Mouse (Mus musculus) heart, embryonic 16.5 days (tissue): ENCODE measurements around the gene Mthfd1l. TPM values are rescaled to one million over a fixed set of nuclear protein-coding genes. Genes with fewer than 3 reads are reported as not detected.
"Not testable (repeated sequence)": the region's sequence is repeated elsewhere in the genome, so short reads cannot be mapped to it uniquely, and the experiment has no call there.

Experiments used
- ATAC-seq: fragments of 200-750 bp; cut with Nextera tagmentation; replicated peaks from 2 replicates; pipeline ENCODE4 v1.8.0; 2017; ENCODE audit warnings: moderate number of reproducible peaks; ENCODE audit not compliant: insufficient read depth, low FRiP score; ENCODE audit errors: extremely low read depth
- H3K27ac ChIP-seq: fragments of 300-500 bp; sonication (generic); 2 replicates; pipeline ENCODE4 v1.5.1; 2014; ENCODE audit warnings: mild to moderate bottlenecking, low read length, control low read depth, moderate library complexity
- H3K27me3 ChIP-seq: fragments of 300-500 bp; sonication (generic); 2 replicates; pipeline ENCODE4 v1.6.1; 2014; ENCODE audit warnings: low read length, mixed read lengths; ENCODE audit not compliant: control insufficient read depth, insufficient read depth
- H3K36me3 ChIP-seq: fragments of 300-500 bp; sonication (generic); 2 replicates; pipeline ENCODE4 v1.6.1; 2014; ENCODE audit not compliant: control insufficient read depth, insufficient read depth
- H3K4me1 ChIP-seq: fragments of 300-500 bp; sonication (generic); 2 replicates; pipeline ENCODE4 v1.6.1; 2014; ENCODE audit warnings: low read length, mixed read lengths; ENCODE audit not compliant: control insufficient read depth, insufficient read depth
- H3K4me2 ChIP-seq: fragments of 300-500 bp; sonication (generic); 2 replicates; pipeline ENCODE4 v1.6.1; 2014; ENCODE audit warnings: low read depth, mild to moderate bottlenecking, control low read depth, low read length
- H3K4me3 ChIP-seq: fragments of 300-500 bp; sonication (generic); 2 replicates; pipeline ENCODE4 v1.5.1; 2014; ENCODE audit warnings: mild to moderate bottlenecking, control low read depth, low read length
- H3K9ac ChIP-seq: fragments of 300-500 bp; sonication (generic); 2 replicates; pipeline ENCODE4 v1.6.1; 2014; ENCODE audit warnings: low read length, control low read depth
- H3K9me3 ChIP-seq: fragments of 300-500 bp; sonication (generic); replicated peaks from 2 replicates; pipeline ENCODE4 v1.6.1; 2016; ENCODE audit warnings: low read length; ENCODE audit not compliant: control insufficient read depth
- WGBS: fragments of 180-500 bp; shearing (Covaris S2); extraction: QIAGEN DNeasy Blood & Tissue Kit; methylation state at CpG from one replicate; pipeline ENCODE4 v1.1.7; 2014; 5-methylcytosine and 5-hydroxymethylcytosine counted together
- polyA plus RNA-seq: library from polyadenylated mRNA; unstranded; fragments of >200 nt; fragmentation: Nextera tagmentation; extraction: Ambion mirVana; gene quantifications from 2 replicates; pipeline ENCODE4 v1.2.1, GENCODE M21; 2015

Gene Mthfd1l
- polyA plus RNA-seq, 1 experiment from 2014 or later, result 10.1 TPM

GRCm38 (mm10) chr10:4123280-4123945, 150.5 kb downstream of the Mthfd1l start:
- not testable (repeated sequence) for H3K9ac ChIP-seq, ATAC-seq, H3K9me3 ChIP-seq, H3K27me3 ChIP-seq, H3K4me2 ChIP-seq, H3K36me3 ChIP-seq, H3K4me3 ChIP-seq
- 0 out of 2 replicates have a peak overlapping the region, but pooled peaks have one; percentile 14 for H3K27ac ChIP-seq
- peaks cover 16% of the 10 kb centered on the region for H3K4me1 ChIP-seq
- 58% methylated on average over 7 of the region's 7 CpGs for WGBS

- Histone ChIP-seq H3K9me3 (no peaks in the 10 kb centered on the region), H3K9ac (no peak overlapping the region), H3K27me3 (no peaks in the 10 kb centered on the region), H3K4me3 (no peak overlapping the region), H3K4me2 (no peak overlapping the region), H3K4me1 (peaks cover 16% of the 10 kb centered on the region), H3K36me3 (no peaks in the 10 kb centered on the region), H3K27ac (no peak overlapping the region)
- 78% methylated on average over 1 of the region's 1 CpGs for WGBS
- ATAC-seq, result no peak
Measured at GRCm38 (mm10) chr10:4124148-4124547, 151.2 kb downstream of the Mthfd1l start.

DNA sequence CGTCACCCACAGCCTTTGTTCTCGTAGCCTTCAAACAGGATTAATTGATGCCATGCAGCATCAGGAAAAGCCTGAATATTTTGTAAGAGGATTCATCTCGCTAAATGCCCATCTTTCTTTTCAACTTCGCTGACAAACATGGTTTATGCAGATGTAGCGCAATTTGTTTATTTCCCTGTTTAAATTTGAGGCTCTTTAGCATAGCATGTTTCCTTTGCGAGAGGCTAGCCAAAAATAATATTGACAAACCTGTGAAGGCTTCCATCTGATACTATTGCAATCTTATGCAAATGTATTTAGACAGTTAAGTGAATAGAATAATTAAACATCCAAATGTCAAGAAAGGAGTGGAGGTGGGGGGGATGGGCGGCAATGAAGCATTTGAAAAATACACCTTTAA, 152.3 kb downstream of the Mthfd1l start:
- Histone ChIP-seq H3K4me3 (no peak overlapping the region), H3K9ac (no peak overlapping the region), H3K4me2 (no peak overlapping the region), H3K9me3 (no peaks in the 10 kb centered on the region), H3K4me1 (peaks cover 15% of the 10 kb centered on the region), H3K36me3 (no peaks in the 10 kb centered on the region), H3K27ac (no peak overlapping the region), H3K27me3 (no peaks in the 10 kb centered on the region)
- no peak for ATAC-seq
- WGBS, result 84% methylated on average over 7 of the region's 7 CpGs

DNA sequence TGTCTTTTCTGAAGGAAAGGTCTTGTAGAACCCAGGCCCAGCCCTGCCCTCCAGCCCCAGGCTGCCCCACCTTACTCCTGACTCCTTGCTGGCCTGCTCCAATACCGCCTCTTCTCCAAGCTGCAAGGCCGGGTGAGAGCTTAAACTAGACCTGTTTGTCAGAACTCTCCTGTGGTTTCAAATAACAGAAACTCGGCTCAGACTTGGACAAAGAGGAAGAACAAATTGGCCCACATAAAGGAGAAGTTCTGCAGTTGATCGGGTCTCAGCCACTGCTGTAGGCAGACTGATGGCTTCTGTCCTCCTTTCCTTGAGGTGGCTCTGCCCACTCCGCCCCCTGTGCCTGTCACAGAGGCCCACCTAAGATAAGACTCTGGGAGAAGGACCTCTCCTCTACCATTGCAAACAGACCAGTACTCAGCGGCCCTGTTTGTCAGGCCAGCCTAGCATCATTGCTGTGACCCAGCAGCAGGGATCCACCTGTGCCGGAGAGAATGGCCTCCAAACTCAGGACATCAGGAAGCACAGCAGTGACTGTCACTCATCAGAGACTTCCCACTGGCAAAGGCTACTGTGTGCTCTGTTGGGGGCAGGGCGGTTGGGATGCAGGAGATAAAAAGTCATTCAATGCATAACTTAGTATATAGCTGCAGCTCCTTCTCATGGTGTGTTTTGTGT, 153.6 kb downstream of the Mthfd1l start:
- 52% methylated on average over 8 of the region's 8 CpGs for WGBS
- no peak for ATAC-seq
- Histone ChIP-seq H3K4me1 (peaks cover 9% of the 10 kb centered on the region), H3K4me3 (no peak overlapping the region), H3K27ac (peak overlapping the region; percentile 54; the same call in 1 of the 2 replicates), H3K27me3 (no peaks in the 10 kb centered on the region), H3K4me2 (no peak overlapping the region), H3K36me3 (no peaks in the 10 kb centered on the region), H3K9me3 (no peaks in the 10 kb centered on the region), H3K9ac (no peak overlapping the region)

- peak overlapping the region; percentile 48; the same call in 1 of the 2 replicates for H3K27ac ChIP-seq
- 60% methylated on average over 10 of the region's 10 CpGs for WGBS
- H3K4me3 ChIP-seq, result no peak overlapping the region
- no peaks in the 10 kb centered on the region for H3K9me3 ChIP-seq
- no peak overlapping the region for H3K4me2 ChIP-seq
- 0 out of 2 replicates have a peak, but pooled peaks have one; percentile 34 for ATAC-seq
- H3K4me1 ChIP-seq, result peaks cover 15% of the 10 kb centered on the region
- H3K9ac ChIP-seq, result no peak overlapping the region
- H3K36me3 ChIP-seq, result no peaks in the 10 kb centered on the region
- H3K27me3 ChIP-seq, result no peaks in the 10 kb centered on the region
Measured at GRCm38 (mm10) chr10:4128411-4128810, 155.5 kb downstream of the Mthfd1l start.

DNA sequence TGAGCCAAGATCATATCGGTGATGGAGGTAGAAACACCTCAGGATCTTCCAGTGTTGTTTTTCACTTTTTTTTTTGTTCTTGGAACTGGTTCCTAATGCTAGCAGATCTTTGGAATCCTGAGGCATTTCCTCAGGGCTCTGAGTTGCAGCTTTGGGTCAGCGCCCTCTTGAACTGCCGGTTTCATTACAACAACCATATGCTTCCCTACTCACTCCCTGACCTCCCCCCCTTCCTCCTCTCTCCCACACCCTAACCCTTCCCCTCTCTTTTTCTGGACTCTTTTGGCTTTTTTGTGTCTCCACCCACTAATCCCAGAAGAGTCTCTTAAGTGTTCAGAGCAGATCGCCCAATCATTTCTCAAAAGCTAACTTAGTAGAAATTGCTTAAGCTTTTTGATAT, 156.0 kb downstream of the Mthfd1l start:
- no peaks in the 10 kb centered on the region for H3K27me3 ChIP-seq
- 73% methylated on average over 4 of the region's 4 CpGs for WGBS
- no peak overlapping the region for H3K4me3 ChIP-seq
- no peaks in the 10 kb centered on the region for H3K9me3 ChIP-seq
- 0 out of 2 replicates have a peak, but pooled peaks have one; percentile 26 for ATAC-seq
- H3K4me1 ChIP-seq, result peaks cover 10% of the 10 kb centered on the region
- H3K27ac ChIP-seq, result no peak overlapping the region; the same call in 1 of the 2 replicates
- no peak overlapping the region for H3K9ac ChIP-seq
- no peaks in the 10 kb centered on the region for H3K36me3 ChIP-seq
- no peak overlapping the region for H3K4me2 ChIP-seq

GRCm38 (mm10) chr10:4129461-4129860, 156.5 kb downstream of the Mthfd1l start:
- no peaks in the 10 kb centered on the region for H3K36me3 ChIP-seq
- peaks cover 10% of the 10 kb centered on the region for H3K4me1 ChIP-seq
- no peak overlapping the region for H3K9ac ChIP-seq
- WGBS, result 80% methylated on average over 8 of the region's 8 CpGs
- H3K27ac ChIP-seq, result 0 out of 2 replicates have a peak overlapping the region, but pooled peaks have one; percentile 5
- no peak overlapping the region for H3K4me3 ChIP-seq
- H3K9me3 ChIP-seq, result no peaks in the 10 kb centered on the region
- no peaks in the 10 kb centered on the region for H3K27me3 ChIP-seq
- no peak overlapping the region for H3K4me2 ChIP-seq
- ATAC-seq, result no peak

- no peak for ATAC-seq
- H3K27ac ChIP-seq, result peak overlapping the region; percentile 30; the same call in 1 of the 2 replicates
Measured at GRCm38 (mm10) chr10:4130034-4130607, 157.2 kb downstream of the Mthfd1l start.

DNA sequence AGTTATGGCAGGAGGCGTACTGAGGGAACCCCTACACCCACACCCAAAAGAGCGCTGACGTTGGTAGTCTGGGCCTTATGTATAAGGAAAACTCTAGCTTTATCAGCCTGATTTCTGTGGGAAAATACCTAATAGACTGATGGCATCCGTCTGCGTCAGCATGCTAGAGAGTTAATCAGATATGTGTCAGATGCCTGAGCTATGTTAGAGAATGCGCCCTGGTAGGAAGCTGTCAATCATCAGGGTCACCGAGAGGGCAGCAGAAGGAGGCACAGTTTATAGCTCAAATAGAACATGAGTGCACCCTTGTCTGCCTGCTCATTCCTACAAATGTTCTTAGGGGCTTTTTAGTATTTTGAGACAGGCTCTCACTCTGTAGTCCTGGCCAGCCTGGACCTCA, 159.8 kb downstream of the Mthfd1l start:
- ATAC-seq, result no peak; the same call in 1 of the 2 replicates
- H3K27ac ChIP-seq, result peak overlapping the region; percentile 33; the same call in 1 of the 2 replicates

More at GRCm38 (mm10) chr10:4130034-4130607, 157.2 kb downstream of the Mthfd1l start:
- Histone ChIP-seq H3K4me1 (peaks cover 10% of the 10 kb centered on the region), H3K36me3 (no peaks in the 10 kb centered on the region), H3K27me3 (no peaks in the 10 kb centered on the region), H3K4me2 (no peak overlapping the region), H3K9me3 (no peaks in the 10 kb centered on the region), H3K4me3 (no peak overlapping the region), H3K9ac (no peak overlapping the region)
- WGBS, result 59% methylated on average over 11 of the region's 11 CpGs

More for the DNA sequence above, 159.8 kb downstream of the Mthfd1l start:
- peaks cover 7% of the 10 kb centered on the region for H3K4me1 ChIP-seq
- H3K36me3 ChIP-seq, result no peaks in the 10 kb centered on the region
- no peaks in the 10 kb centered on the region for H3K27me3 ChIP-seq
- H3K9me3 ChIP-seq, result no peaks in the 10 kb centered on the region
- WGBS, result 30% methylated on average over 7 of the region's 7 CpGs
- H3K4me3 ChIP-seq, result no peak overlapping the region
- no peak overlapping the region for H3K4me2 ChIP-seq
- no peak overlapping the region for H3K9ac ChIP-seq
